Comparison of ENCODE assay signal across 22 mouse cellular contexts in genomic region chr3:87789248-87789647, GRCm38 (mm10). TPM values are rescaled to one million over a fixed set of nuclear protein-coding genes. Genes with fewer than 3 reads are reported as not detected.
DNase-seq lines count a peak whose midpoint lies in the region; ATAC-seq and TF ChIP-seq lines count a peak whose summit lies in the region.
"Had no signal": no experiment of that assay in that cellular context is flagged by ENCODE, and none has a peak within 500 bp of the region (broad histone marks: within the 10 kb centered on the region; RNA-seq: fewer than 3 reads in every experiment).

No protein-coding gene starts in this region.

- no peak overlapping the region for H3K9ac ChIP-seq in hindbrain, embryonic 16.5 days (ENCODE audit: low read depth, low read length)
- no peak overlapping the region for H3K9ac ChIP-seq in liver, embryonic 11.5 days (ENCODE audit: low read depth, low read length)
- no peak overlapping the region for H3K9ac ChIP-seq in liver, postnatal 0 days (replicated peaks)
- H3K9ac ChIP-seq in ES-E14 (ENCODE audit: insufficient read depth, low read depth, low read length, poor library complexity, severe bottlenecking) = no peak overlapping the region
- H3K9ac ChIP-seq in hindbrain, embryonic 13.5 days = no peak overlapping the region
- H3K9ac ChIP-seq: heart, embryonic 15.5 days; hindbrain, embryonic 15.5 days; limb, embryonic 13.5 days; lung, embryonic 14.5 days; midbrain, embryonic 12.5 days had no signal

- no peak for ATAC-seq in hindbrain, embryonic 16.5 days
- ATAC-seq in liver, embryonic 11.5 days (replicated peaks; ENCODE audit: low FRiP score) = peak; percentile 45; the same call in 1 of the 2 replicates
- ATAC-seq in liver, postnatal 0 days = no peak
- no peak for ATAC-seq in hindbrain, embryonic 13.5 days (ENCODE audit: low FRiP score)

- TF ChIP-seq CTCF in liver, postnatal 0 days (IDR thresholded peaks at IDR 0.05; ENCODE audit: low read depth) = no peak

- DNase-seq in hindbrain, embryonic 10.5 days (ENCODE audit: low spot score) = no peak
- no peak for DNase-seq in liver, embryonic 11.5 days (ENCODE audit: low spot score)
- no peak for DNase-seq in liver, postnatal 0 days
- no peak for DNase-seq in ES-E14 (ENCODE audit: low read depth, low spot score)
- no peak for DNase-seq in testis, postnatal 10 days (ENCODE audit: low spot score)
- no peak for DNase-seq in urinary bladder, postnatal 25 days (ENCODE audit: low spot score)
- DNase-seq: adrenal gland, postnatal 10 days; cerebellum, adult 18-20 months; cerebellum, postnatal 36 days; heart, adult 11 months; lung, embryonic 14.5 days; lung, postnatal 4 days had no signal

- H3K4me1 ChIP-seq in hindbrain, embryonic 10.5 days (replicated peaks) = peaks cover 42% of the 10 kb centered on the region
- H3K4me1 ChIP-seq in hindbrain, embryonic 16.5 days (ENCODE audit: control insufficient read depth, insufficient read depth, low read depth, low read length) = no peaks in the 10 kb centered on the region
- H3K4me1 ChIP-seq in liver, embryonic 11.5 days (replicated peaks; ENCODE audit: control insufficient read depth, insufficient read depth, low read length) = peaks cover 3% of the 10 kb centered on the region
- H3K4me1 ChIP-seq in liver, postnatal 0 days (ENCODE audit: insufficient read depth) = no peaks in the 10 kb centered on the region
- H3K4me1 ChIP-seq in ES-E14 (ENCODE audit: control insufficient read depth in 2 of 2, insufficient read depth in 2 of 2, low read length in 2 of 2, poor library complexity in 1 of 2) = 0 out of 4 replicates have a peak, but pooled peaks cover 0 to 2% of the 10 kb centered on the region in 2 experiments
- peaks cover 23% of the 10 kb centered on the region for H3K4me1 ChIP-seq in hindbrain, embryonic 13.5 days (replicated peaks)

- peak overlapping the region; percentile 45 for H3K27ac ChIP-seq in hindbrain, embryonic 10.5 days
- H3K27ac ChIP-seq in hindbrain, embryonic 16.5 days (ENCODE audit: low read depth, low read length) = no peak overlapping the region
- no peak overlapping the region for H3K27ac ChIP-seq in liver, embryonic 11.5 days (ENCODE audit: low read depth, low read length)
- H3K27ac ChIP-seq in liver, postnatal 0 days (ENCODE audit: low read depth) = no peak overlapping the region
- H3K27ac ChIP-seq in ES-E14 (ENCODE audit: insufficient read depth, low read depth, low read length, poor library complexity, severe bottlenecking) = peak overlapping the region; percentile 8; the same call in 1 of the 2 replicates
- H3K27ac ChIP-seq in hindbrain, embryonic 13.5 days = 0 out of 2 replicates have a peak overlapping the region, but pooled peaks have one; percentile 18
- H3K27ac ChIP-seq: heart, embryonic 15.5 days; hindbrain, embryonic 15.5 days; kidney, postnatal 0 days; layer of hippocampus, adult 2 months; limb, embryonic 13.5 days; midbrain, embryonic 12.5 days had no signal

- in situ Hi-C loops in ES-E14 (cut with MboI; ENCODE audit: low sequenced_read_pairs in 2 of 2, unreplicated experiment in 2 of 2) = no loop called here

- H3K36me3 ChIP-seq in hindbrain, embryonic 10.5 days = no peaks in the 10 kb centered on the region
- no peaks in the 10 kb centered on the region for H3K36me3 ChIP-seq in hindbrain, embryonic 16.5 days (ENCODE audit: control insufficient read depth, insufficient read depth, low read length)
- H3K36me3 ChIP-seq in liver, embryonic 11.5 days (ENCODE audit: control insufficient read depth, insufficient read depth, low read length) = no peaks in the 10 kb centered on the region
- H3K36me3 ChIP-seq in liver, postnatal 0 days (replicated peaks; ENCODE audit: insufficient read depth, low read length) = no peaks in the 10 kb centered on the region
- no peaks in the 10 kb centered on the region for H3K36me3 ChIP-seq in ES-E14 (ENCODE audit: control insufficient read depth, insufficient read depth, low read length, poor library complexity, severe bottlenecking)
- H3K36me3 ChIP-seq in hindbrain, embryonic 13.5 days = no peaks in the 10 kb centered on the region
- H3K36me3 ChIP-seq: heart, embryonic 15.5 days; hindbrain, embryonic 15.5 days; limb, embryonic 13.5 days; midbrain, embryonic 12.5 days had no signal

- 0 out of 2 replicates have a peak overlapping the region, but pooled peaks have one; percentile 2 for H3K4me3 ChIP-seq in hindbrain, embryonic 10.5 days
- H3K4me3 ChIP-seq in hindbrain, embryonic 16.5 days (ENCODE audit: low read length) = no peak overlapping the region
- H3K4me3 ChIP-seq in liver, embryonic 11.5 days (ENCODE audit: low read depth, low read length) = no peak overlapping the region
- no peak overlapping the region for H3K4me3 ChIP-seq in liver, postnatal 0 days (ENCODE audit: low read depth, low read length)
- no peak overlapping the region for H3K4me3 ChIP-seq in ES-E14 (ENCODE audit: insufficient read depth in 1 of 2, low read depth in 1 of 2, low read length in 2 of 2, poor library complexity in 1 of 2, severe bottlenecking in 1 of 2)
- H3K4me3 ChIP-seq in hindbrain, embryonic 13.5 days = no peak overlapping the region
- H3K4me3 ChIP-seq: heart, embryonic 15.5 days; hindbrain, embryonic 15.5 days; layer of hippocampus, adult 2 months; limb, embryonic 13.5 days; midbrain, embryonic 12.5 days had no signal

- no peak overlapping the region for H3K4me2 ChIP-seq in hindbrain, embryonic 16.5 days (ENCODE audit: low read length)
- H3K4me2 ChIP-seq in liver, embryonic 11.5 days = no peak overlapping the region
- H3K4me2 ChIP-seq in liver, postnatal 0 days (ENCODE audit: low read depth, low read length) = no peak overlapping the region
- H3K4me2 ChIP-seq in hindbrain, embryonic 13.5 days = no peak overlapping the region
- H3K4me2 ChIP-seq: heart, embryonic 15.5 days; hindbrain, embryonic 15.5 days; limb, embryonic 13.5 days; lung, embryonic 14.5 days; midbrain, embryonic 12.5 days had no signal

- no peaks in the 10 kb centered on the region for H3K9me3 ChIP-seq in hindbrain, embryonic 10.5 days
- no peaks in the 10 kb centered on the region for H3K9me3 ChIP-seq in hindbrain, embryonic 16.5 days (ENCODE audit: control insufficient read depth, low read length)
- H3K9me3 ChIP-seq in liver, embryonic 11.5 days (ENCODE audit: control insufficient read depth, low read length) = no peaks in the 10 kb centered on the region
- H3K9me3 ChIP-seq in liver, postnatal 0 days (ENCODE audit: low read length) = no peaks in the 10 kb centered on the region
- H3K9me3 ChIP-seq in ES-E14 (ENCODE audit: control insufficient read depth, insufficient read depth, low read depth, low read length) = no peaks in the 10 kb centered on the region
- no peaks in the 10 kb centered on the region for H3K9me3 ChIP-seq in hindbrain, embryonic 13.5 days
- H3K9me3 ChIP-seq: heart, embryonic 15.5 days; hindbrain, embryonic 15.5 days; limb, embryonic 13.5 days; midbrain, embryonic 12.5 days had no signal

- peaks cover 63% of the 10 kb centered on the region for H3K27me3 ChIP-seq in hindbrain, embryonic 10.5 days (ENCODE audit: insufficient read depth, poor library complexity, severe bottlenecking)
- peaks cover 23% of the 10 kb centered on the region for H3K27me3 ChIP-seq in hindbrain, embryonic 16.5 days (replicated peaks; ENCODE audit: control insufficient read depth, insufficient read depth, low read length)
- peaks cover 34% of the 10 kb centered on the region for H3K27me3 ChIP-seq in liver, embryonic 11.5 days (replicated peaks; ENCODE audit: control insufficient read depth, insufficient read depth, low read length)
- peaks cover 32% of the 10 kb centered on the region for H3K27me3 ChIP-seq in liver, postnatal 0 days (ENCODE audit: insufficient read depth, low read length)
- peaks cover 46% of the 10 kb centered on the region for H3K27me3 ChIP-seq in hindbrain, embryonic 13.5 days

- no peak for TF ChIP-seq EP300 in liver, postnatal 0 days (IDR thresholded peaks at IDR 0.05; ENCODE audit: low read depth)

- WGBS in hindbrain, embryonic 10.5 days = 62% methylated on average over 1 of the region's 1 CpGs
- WGBS in hindbrain, embryonic 16.5 days = 83% methylated on average over 1 of the region's 1 CpGs
- 48% methylated on average over 1 of the region's 1 CpGs for WGBS in liver, embryonic 11.5 days
- WGBS in liver, postnatal 0 days (ENCODE audit: insufficient replicate concordance) = 55% methylated on average over 1 of the region's 1 CpGs
- 48% methylated on average over 1 of the region's 1 CpGs for WGBS in hindbrain, embryonic 13.5 days

RNA-seq across cellular contexts. Expression of gene Ntrk1, which starts 5.7 kb away (rescaled TPM):
- polyA plus RNA-seq in hindbrain, embryonic 10.5 days (2016; fragmentation: Nextera tagmentation; extraction: Ambion mirVana) = 9.0 and 23.4 TPM in 2 replicates
- polyA plus RNA-seq in hindbrain, embryonic 16.5 days (2015; fragmentation: Nextera tagmentation; extraction: Ambion mirVana) = 6.6 and 7.3 TPM in 2 replicates
- 0.62 and 1.1 TPM in 2 replicates for polyA plus RNA-seq in liver, embryonic 11.5 days (2014; fragmentation: Nextera tagmentation; extraction: Ambion mirVana)
- polyA plus RNA-seq in liver, postnatal 0 days (2015; fragmentation: Nextera tagmentation; extraction: Ambion mirVana) = 0.47 and 0.53 TPM in 2 replicates
- 3.8 and 4.5 TPM in 2 replicates for total RNA-seq in ES-E14 (2012; rRNA removed)
- polyA plus RNA-seq in hindbrain, embryonic 13.5 days (2015; fragmentation: Nextera tagmentation; extraction: Ambion mirVana) = 29.2 and 40.2 TPM in 2 replicates
- total RNA-seq: gastrocnemius, adult 8-10 months had no signal

RNA-seq across cellular contexts. Expression of gene Insrr, which starts 7.5 kb away (rescaled TPM):
- 0.48 and 0.72 TPM in 2 replicates for polyA plus RNA-seq in hindbrain, embryonic 10.5 days (2016; fragmentation: Nextera tagmentation; extraction: Ambion mirVana)
- polyA plus RNA-seq in hindbrain, embryonic 16.5 days (2015; fragmentation: Nextera tagmentation; extraction: Ambion mirVana) = 0.49 and 0.85 TPM in 2 replicates
- 0.05 and 0.06 TPM in 2 replicates for polyA plus RNA-seq in liver, embryonic 11.5 days (2014; fragmentation: Nextera tagmentation; extraction: Ambion mirVana)
- not detected in 2 replicates for polyA plus RNA-seq in liver, postnatal 0 days (2015; fragmentation: Nextera tagmentation; extraction: Ambion mirVana)
- total RNA-seq in ES-E14 (2012; rRNA removed) = 0.11 and 0.18 TPM in 2 replicates
- polyA plus RNA-seq in hindbrain, embryonic 13.5 days (2015; fragmentation: Nextera tagmentation; extraction: Ambion mirVana) = 1.4 TPM in 2 replicates
- total RNA-seq: gastrocnemius, adult 8-10 months had no signal

RNA-seq across cellular contexts. Expression of gene Pear1, which starts 34.9 kb away (rescaled TPM):
- polyA plus RNA-seq in hindbrain, embryonic 10.5 days (2016; fragmentation: Nextera tagmentation; extraction: Ambion mirVana) = 19.6 and 19.9 TPM in 2 replicates
- polyA plus RNA-seq in hindbrain, embryonic 16.5 days (2015; fragmentation: Nextera tagmentation; extraction: Ambion mirVana) = 8.4 and 10.6 TPM in 2 replicates
- 15.5 and 18.4 TPM in 2 replicates for polyA plus RNA-seq in liver, embryonic 11.5 days (2014; fragmentation: Nextera tagmentation; extraction: Ambion mirVana)
- 4.8 and 5.1 TPM in 2 replicates for polyA plus RNA-seq in liver, postnatal 0 days (2015; fragmentation: Nextera tagmentation; extraction: Ambion mirVana)
- 1.8 TPM in 2 replicates for total RNA-seq in ES-E14 (2012; rRNA removed)
- 9.8 and 11.0 TPM in 2 replicates for polyA plus RNA-seq in hindbrain, embryonic 13.5 days (2015; fragmentation: Nextera tagmentation; extraction: Ambion mirVana)

RNA-seq across cellular contexts. Expression of gene Lrrc71, which starts 40.8 kb away (rescaled TPM):
- 0.49 and 1.2 TPM in 2 replicates for polyA plus RNA-seq in hindbrain, embryonic 10.5 days (2016; fragmentation: Nextera tagmentation; extraction: Ambion mirVana)
- 0.67 and 0.80 TPM in 2 replicates for polyA plus RNA-seq in hindbrain, embryonic 16.5 days (2015; fragmentation: Nextera tagmentation; extraction: Ambion mirVana)
- polyA plus RNA-seq in liver, embryonic 11.5 days (2014; fragmentation: Nextera tagmentation; extraction: Ambion mirVana) = 0.23 TPM in 1 of 2 replicates, not detected in the other
- polyA plus RNA-seq in liver, postnatal 0 days (2015; fragmentation: Nextera tagmentation; extraction: Ambion mirVana) = 0.23 and 0.25 TPM in 2 replicates
- total RNA-seq in ES-E14 (2012; rRNA removed) = 0.37 and 0.49 TPM in 2 replicates
- polyA plus RNA-seq in hindbrain, embryonic 13.5 days (2015; fragmentation: Nextera tagmentation; extraction: Ambion mirVana) = 0.43 and 0.71 TPM in 2 replicates

RNA-seq across cellular contexts. Expression of gene Sh2d2a, which starts 57.3 kb away (rescaled TPM):
- polyA plus RNA-seq in hindbrain, embryonic 10.5 days (2016; fragmentation: Nextera tagmentation; extraction: Ambion mirVana) = 0.06 and 0.21 TPM in 2 replicates
- not detected in 2 replicates for polyA plus RNA-seq in hindbrain, embryonic 16.5 days (2015; fragmentation: Nextera tagmentation; extraction: Ambion mirVana)
- polyA plus RNA-seq in liver, embryonic 11.5 days (2014; fragmentation: Nextera tagmentation; extraction: Ambion mirVana) = 0.13 and 0.15 TPM in 2 replicates
- polyA plus RNA-seq in liver, postnatal 0 days (2015; fragmentation: Nextera tagmentation; extraction: Ambion mirVana) = 0.74 and 0.75 TPM in 2 replicates
- total RNA-seq in ES-E14 (2012; rRNA removed) = 0.05 and 0.22 TPM in 2 replicates
- polyA plus RNA-seq in hindbrain, embryonic 13.5 days (2015; fragmentation: Nextera tagmentation; extraction: Ambion mirVana) = not detected in 2 replicates
- total RNA-seq: gastrocnemius, adult 8-10 months; layer of hippocampus, adult 2 months; left cerebral cortex, adult 18-20 months had no signal
- polyA plus RNA-seq: limb, embryonic 13.5 days; midbrain, embryonic 12.5 days had no signal

Comparison
In these comparisons a context has a peak if more than half of its experiments do, and no peak if none do; other contexts are left out.
1. H3K27ac ChIP-seq: peak in hindbrain, embryonic 10.5 days (single experiment), ES-E14 (single experiment) and hindbrain, embryonic 13.5 days (single experiment); none in hindbrain, embryonic 16.5 days (single experiment), liver, embryonic 11.5 days (single experiment) and liver, postnatal 0 days (single experiment).